Mouse (Mus musculus) cortical plate, adult 2 months (tissue): ENCODE measurements around the gene S100a6. TPM values are rescaled to one million over a fixed set of nuclear protein-coding genes. Genes with fewer than 3 reads are reported as not detected.

ENCODE experiments used
- H3K27ac ChIP-seq: fragments of 200-500 bp; 2 replicates; pipeline ENCODE4 v1.5.1; 2012; ENCODE audit warnings: low read length, control low read depth, inconsistent platforms; ENCODE audit not compliant: insufficient read depth
- H3K4me1 ChIP-seq: fragments of 200-500 bp; 2 replicates; pipeline ENCODE4 v1.6.1; 2011; ENCODE audit warnings: low read length; ENCODE audit not compliant: control insufficient read depth, insufficient read depth
- H3K4me3 ChIP-seq: fragments of 200-500 bp; 2 replicates; pipeline ENCODE4 v1.5.1; 2011; ENCODE audit warnings: mild to moderate bottlenecking, low read length, control low read depth; ENCODE audit not compliant: insufficient read depth
- CTCF ChIP-seq: fragments of 200-500 bp; IDR thresholded peaks from 2 replicates; pipeline ENCODE4 v1.5.1; 2011; ENCODE audit warnings: mild to moderate bottlenecking, control low read depth, low read length; ENCODE audit not compliant: insufficient read depth; ENCODE audit errors: extremely low read depth
- POLR2A ChIP-seq: fragments of 200-500 bp; IDR thresholded peaks from 2 replicates; pipeline ENCODE4 v1.6.1; 2011; ENCODE audit warnings: mild to moderate bottlenecking, low read length, control low read depth; ENCODE audit not compliant: insufficient read depth; ENCODE audit errors: extremely low read depth
- polyA plus RNA-seq: library from polyadenylated mRNA; depleted of rRNA; stranded (reverse); fragments of >200 nt; gene quantifications from 2 replicates; pipeline ENCODE4 v1.2.3, GENCODE M21; 2012

Gene S100a6
- polyA plus RNA-seq, 1 experiment: 66.4 TPM

GRCm38 (mm10) chr3:90586016-90586643 is 26.6 kb upstream of the S100a6 start:
- Histone ChIP-seq H3K4me1 (peaks cover 3% of the 10 kb centered on the region), H3K4me3 (no peak overlapping the region), H3K27ac (0 out of 2 replicates have a peak overlapping the region, but pooled peaks have one; percentile 85)
- no peak for TF ChIP-seq POLR2A
- no peak for TF ChIP-seq CTCF

GRCm38 (mm10) chr3:90586906-90587305 is 25.8 kb upstream of the S100a6 start:
- no peak for TF ChIP-seq POLR2A
- no peak for TF ChIP-seq CTCF
- H3K27ac ChIP-seq: peak overlapping the region; percentile 85
- peaks cover 3% of the 10 kb centered on the region for H3K4me1 ChIP-seq
- H3K4me3 ChIP-seq: no peak overlapping the region

DNA sequence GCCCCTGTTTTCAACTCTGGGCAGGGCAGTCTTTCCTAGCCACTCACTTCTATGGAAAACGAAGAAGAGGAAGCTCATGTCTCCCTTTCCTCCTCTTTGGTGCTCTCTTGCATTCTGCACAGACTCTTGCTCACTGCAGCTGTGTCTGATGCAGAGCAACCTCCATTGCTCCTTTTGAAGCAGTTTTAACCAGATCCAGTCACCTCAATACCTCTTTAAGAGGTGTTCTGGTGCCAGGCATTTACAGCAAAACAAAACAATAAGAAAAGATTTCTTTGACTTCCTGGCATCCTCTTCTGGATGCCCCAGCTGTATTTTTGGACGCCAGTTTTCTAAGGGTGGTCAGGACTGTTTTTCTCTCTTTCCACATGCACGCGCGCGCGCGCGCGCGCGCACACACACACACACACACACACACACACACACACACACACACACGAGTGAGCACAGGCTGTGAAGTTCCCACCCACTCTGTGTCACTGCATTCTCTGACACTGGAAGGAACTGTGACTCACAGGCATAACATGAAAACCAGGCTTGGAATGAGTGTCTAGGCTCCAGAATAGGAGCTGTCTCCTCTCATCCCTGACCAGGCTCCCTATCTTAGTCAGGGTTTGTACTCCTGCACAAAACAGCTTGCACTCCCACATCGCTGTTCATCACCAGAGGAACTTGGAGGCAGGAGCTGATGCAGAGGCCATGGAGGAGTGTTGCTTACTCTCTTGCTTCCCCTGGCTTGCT is 25.2 kb upstream of the S100a6 start:
- H3K4me3 ChIP-seq: no peak overlapping the region
- H3K4me1 ChIP-seq: peaks cover 3% of the 10 kb centered on the region
- H3K27ac ChIP-seq: peak overlapping the region; percentile 85
- TF ChIP-seq POLR2A (no peak), CTCF (no peak)

GRCm38 (mm10) chr3:90589390-90589789 is 23.3 kb upstream of the S100a6 start:
- TF ChIP-seq POLR2A (no peak), CTCF (no peak)
- Histone ChIP-seq H3K4me3 (no peak overlapping the region), H3K27ac (no peak overlapping the region), H3K4me1 (peaks cover 3% of the 10 kb centered on the region)

DNA sequence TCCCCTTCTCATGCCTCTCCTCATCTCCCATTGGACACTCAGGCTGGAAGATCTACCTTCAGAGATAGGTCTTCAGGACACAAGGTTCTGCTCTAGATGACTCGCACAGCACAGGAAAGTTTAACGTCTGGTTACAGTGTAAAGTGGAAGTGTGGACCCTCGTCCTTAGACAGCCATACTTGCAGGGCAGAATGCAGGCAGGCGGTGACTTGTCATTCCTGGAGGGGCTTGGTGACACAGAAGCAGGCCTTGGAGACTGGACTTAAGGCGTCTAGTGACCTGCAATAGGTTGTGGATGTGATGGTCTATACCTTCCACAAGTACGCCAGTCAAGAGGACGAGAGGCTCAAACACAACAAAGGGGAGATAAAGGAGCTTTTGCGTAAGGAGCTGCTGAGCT is 22.7 kb upstream of the S100a6 start, which contains the start of gene S100a2:
Gene S100a2 (plus strand): TSS at position 301 of the 400 bp plus-strand sequence.
- no peak within 1 kb of the TSS for H3K27ac ChIP-seq
- no peak for TF ChIP-seq POLR2A
- no peak for TF ChIP-seq CTCF

GRCm38 (mm10) chr3:90594466-90594865 is 18.2 kb upstream of the S100a6 start:
- TF ChIP-seq CTCF (no peak), POLR2A (no peak)
- Histone ChIP-seq H3K27ac (no peak overlapping the region), H3K4me1 (no peaks in the 10 kb centered on the region), H3K4me3 (no peak overlapping the region)

More for the DNA sequence above, 22.7 kb upstream of the S100a6 start, which contains the start of gene S100a2:
- H3K4me3 ChIP-seq: no peak within 1 kb of the TSS
- H3K4me1 ChIP-seq: peaks cover 3% of the 10 kb centered on the region

- TF ChIP-seq POLR2A (no peak), CTCF (no peak)
- Histone ChIP-seq H3K4me3 (no peak overlapping the region), H3K4me1 (peaks cover 2% of the 10 kb centered on the region; the same call in 1 of the 2 replicates), H3K27ac (no peak overlapping the region)
These were observed 17.1 kb upstream of the S100a6 start for GRCm38 (mm10) chr3:90595556-90595955.

GRCm38 (mm10) chr3:90596810-90597209 is 15.9 kb upstream of the S100a6 start:
- TF ChIP-seq POLR2A: no peak
- TF ChIP-seq CTCF: no peak
- no peak overlapping the region for H3K4me3 ChIP-seq

DNA sequence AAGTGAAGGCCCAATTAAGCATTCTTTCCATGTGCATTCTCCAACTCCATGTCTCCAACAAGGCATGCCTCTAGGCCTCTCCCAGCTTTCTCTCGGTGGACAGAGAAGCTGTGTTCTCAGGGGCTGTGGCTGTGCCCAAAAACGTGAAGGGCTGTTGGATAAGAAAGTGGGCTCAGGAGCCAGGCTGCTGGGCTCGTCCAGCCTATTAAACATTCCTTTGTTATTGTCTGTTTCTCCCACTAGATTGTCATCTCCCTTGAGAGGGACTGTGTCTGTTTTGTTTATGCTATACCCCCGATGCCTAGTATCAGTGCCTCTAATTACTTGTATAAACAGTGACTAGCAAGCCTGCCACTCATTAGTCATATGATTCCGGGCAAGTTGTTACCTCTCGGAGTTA is 14.9 kb upstream of the S100a6 start:
- no peak overlapping the region for H3K4me3 ChIP-seq
- peaks cover 2% of the 10 kb centered on the region; the same call in 1 of the 2 replicates for H3K4me1 ChIP-seq
- no peak for TF ChIP-seq CTCF
- no peak for TF ChIP-seq POLR2A
- no peak overlapping the region for H3K27ac ChIP-seq

More at GRCm38 (mm10) chr3:90596810-90597209, 15.9 kb upstream of the S100a6 start:
- Histone ChIP-seq H3K27ac (no peak overlapping the region), H3K4me1 (peaks cover 2% of the 10 kb centered on the region; the same call in 1 of the 2 replicates)
